Mouse (Mus musculus) CD8-positive naive resting alpha-beta T cell, adult 2 months (primary cell): Measurements from ENCODE around the gene Pou2af1.
A peak's percentile ranks its signal among the peaks of the same experiment; 100 is the strongest.

Experiments used
- DNase-seq, 2 experiments: peaks; one replicate each; pipeline ENCODE4 v3.0.0; 2022; ENCODE audit warnings: low read depth in 2 of 2, low spot score in 2 of 2

The Pou2af1 gene

DNA sequence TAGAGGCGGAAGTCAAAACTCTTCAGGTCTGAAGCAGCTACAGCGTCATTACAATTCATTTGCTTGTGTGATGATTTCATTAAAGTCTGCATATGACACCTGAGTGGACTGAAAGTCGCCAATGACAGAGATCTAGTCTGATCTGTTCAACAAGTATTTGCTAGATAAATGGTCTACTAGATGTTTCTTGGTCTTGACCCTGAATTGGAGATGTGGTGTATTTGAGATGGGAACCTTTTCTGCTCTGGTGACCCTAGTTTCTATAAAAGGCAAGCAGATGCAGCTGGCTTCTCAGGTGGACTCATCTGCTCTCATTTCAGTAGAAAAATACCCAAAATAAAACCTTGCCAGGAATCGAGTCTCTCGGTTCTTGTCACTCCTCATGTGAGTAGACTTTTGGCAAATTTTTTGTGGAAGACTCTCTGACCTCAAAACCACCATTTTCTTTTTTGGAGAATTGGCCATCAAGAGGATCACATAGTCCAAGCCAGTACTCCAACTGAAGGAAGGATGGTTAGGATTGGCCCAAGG, 12.2 kb downstream of the Pou2af1 start:
- no peak for DNase-seq

DNA sequence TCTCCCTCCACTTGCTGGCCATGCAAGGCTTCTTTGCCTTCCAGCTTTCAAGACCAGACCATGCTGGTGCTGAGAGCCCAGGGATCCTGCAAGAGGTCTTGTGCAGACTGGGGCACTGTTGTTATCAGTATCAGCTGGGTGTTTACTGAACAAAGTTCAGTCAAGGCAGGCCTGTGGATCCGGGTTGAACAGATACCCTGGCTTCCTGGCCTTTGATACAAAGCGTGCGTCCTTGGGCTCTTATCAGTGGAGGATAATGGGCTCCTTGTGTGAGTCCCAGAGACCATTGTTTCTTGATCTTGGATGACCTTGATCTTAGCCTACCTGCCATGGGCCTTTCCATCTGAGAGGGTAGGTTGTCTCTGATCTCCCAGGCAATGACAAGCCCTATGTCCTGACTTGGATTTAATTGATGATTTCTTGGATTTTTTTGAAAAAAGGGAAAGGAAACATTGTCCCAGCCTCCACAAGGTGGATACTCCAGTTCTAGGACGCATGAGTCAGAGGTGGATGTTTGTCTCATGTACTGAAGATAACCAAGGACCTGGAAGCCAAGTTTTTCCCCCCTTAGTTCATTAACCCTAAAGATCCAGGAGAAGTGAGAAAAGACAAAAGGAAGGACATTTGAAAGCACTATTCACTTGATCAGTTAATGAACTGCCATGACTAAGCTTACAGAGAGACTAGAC, 17.3 kb downstream of the Pou2af1 start:
- no peak for DNase-seq

DNA sequence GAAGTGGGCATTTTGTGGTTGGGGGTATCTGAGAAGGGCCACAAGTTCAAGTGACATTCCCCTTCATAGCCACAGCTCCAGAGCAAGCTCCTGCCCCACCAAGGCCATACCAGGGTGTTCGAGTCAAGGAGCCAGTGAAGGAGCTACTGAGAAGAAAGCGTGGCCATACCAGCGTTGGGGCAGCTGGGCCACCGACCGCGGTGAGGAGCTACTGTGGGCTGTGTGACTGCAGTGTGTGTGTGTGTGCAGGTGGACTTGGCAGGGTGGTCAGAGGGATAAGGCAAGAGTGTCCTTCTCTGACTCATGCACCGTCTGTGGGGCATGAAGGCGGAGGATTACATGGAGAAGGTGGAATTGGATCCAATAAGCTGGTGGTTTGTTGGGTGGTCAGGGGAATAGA, 18.7 kb downstream of the Pou2af1 start:
- DNase-seq: no peak

DNA sequence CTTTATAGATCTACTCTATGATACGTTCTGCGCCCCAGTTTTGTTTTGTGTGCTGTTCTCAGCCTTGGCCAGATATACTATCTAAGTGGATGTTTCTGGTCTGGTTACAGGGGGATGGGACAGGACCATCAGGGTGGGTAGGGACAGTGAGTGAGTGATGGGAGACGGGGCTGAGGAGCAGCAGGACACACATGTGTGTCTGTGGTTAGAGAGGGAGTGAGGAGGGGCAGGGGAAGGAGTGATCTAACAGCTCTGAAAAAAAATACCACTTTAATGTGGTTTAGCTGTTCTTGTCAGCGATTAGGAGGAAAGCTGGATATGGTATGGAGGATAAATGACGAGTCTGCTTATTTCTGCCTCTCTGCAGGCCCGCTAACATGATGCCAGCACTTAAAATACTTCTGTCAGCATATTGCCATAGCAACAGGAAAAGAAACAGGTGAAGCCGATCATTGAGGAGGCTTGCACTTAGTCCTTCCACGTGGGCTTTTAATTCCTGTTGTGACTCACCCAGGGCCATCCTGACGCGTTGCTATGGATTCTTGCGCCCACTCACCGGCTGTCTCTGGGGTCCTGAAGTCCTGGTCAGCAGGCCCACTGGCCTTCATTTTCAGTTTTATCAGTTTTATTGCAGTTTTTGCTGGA, 25.4 kb downstream of the Pou2af1 start:
- DNase-seq: peak in 1 of 2 experiments; percentile 3

DNA sequence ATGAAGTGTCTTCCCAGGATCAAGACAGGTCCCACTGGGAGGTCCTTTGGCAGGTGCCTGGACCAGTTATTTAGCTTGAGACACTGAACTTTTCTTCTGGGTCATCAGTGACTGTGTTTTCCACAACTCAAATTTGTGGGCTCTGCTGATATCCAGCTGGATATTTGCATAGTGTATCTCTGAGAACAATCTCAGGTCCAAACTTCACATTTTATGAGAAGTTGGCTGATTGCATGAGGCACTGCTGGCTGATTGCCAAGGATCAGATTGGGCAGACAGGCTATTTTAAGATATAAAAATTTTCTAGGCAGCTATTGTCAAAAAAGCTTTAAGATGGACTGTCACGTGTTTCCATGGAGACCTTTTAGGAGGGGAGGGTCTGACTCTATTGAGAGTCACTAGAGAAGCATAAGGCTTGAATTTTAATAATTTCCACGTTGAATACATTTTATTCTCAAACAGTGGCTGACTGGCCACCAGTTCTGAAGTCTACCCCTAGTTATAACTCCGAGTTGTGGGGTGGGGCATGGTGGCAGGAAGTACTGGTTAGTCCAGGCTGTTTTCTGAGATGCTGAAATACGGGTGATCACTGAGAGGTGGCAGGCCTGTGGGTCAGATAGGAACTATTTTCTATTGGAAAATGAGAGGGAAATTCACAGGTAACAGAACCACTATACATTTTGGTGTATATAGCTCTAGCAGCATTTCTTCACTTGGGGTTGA, 43.4 kb downstream of the Pou2af1 start:
- no peak for DNase-seq

DNA sequence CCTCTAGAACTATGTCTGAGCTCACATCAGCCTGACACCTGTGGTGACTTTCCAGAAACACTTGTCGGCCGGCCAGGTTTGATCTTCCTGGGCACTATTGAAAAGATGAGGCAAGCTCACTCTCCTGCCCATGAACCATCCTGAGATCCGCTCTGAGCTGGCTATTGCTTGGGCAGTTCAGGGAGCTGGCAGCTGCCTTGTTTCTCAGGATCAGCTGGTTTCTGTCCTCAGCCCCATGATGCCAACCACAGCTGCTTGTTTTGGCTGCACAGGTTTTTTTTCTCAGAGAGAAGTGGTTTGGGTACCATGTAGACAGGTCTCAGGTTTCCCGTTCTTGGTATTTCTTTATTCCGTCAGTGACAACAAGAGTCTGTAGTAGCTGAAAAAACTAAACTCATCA, 44.9 kb downstream of the Pou2af1 start:
- DNase-seq: no peak

DNA sequence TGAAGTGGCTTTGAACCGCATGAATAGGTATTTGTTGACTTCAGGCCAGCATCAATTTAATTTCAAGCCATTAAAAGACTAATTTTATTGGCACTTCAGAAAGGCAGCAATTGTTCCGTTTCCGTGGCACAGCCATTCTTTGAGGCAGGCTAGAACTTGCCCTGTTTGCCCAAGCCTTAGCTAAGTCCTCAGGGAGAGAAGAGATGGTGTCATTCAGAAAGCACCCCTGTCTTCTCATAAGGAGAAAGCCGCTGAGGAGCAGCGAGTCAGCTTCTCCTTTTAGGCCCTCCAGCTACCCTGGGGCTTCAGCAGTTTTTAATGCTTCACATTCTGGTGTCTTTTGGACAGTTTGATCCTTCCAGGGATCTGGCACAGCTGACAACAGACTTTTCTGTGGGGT, 55.3 kb downstream of the Pou2af1 start:
- no peak for DNase-seq

DNA sequence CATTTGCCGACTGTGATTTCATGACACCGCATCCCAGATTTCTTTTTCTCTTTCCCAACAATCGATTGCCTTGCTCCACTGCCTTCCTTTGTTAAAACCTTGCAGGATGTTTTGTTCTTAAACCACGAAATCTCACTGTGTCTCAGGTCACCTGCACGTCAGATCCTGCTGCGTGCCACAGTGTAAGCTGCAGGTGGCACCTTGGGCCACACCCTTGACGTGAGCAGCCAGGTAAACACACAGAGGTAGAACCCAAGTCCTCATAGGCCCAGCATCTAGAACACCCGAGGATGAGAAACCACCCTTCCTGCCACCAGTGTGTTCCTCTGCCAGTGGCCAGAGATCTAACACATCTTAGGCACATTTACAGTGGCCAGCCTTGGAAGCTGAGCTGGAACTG, 57.6 kb downstream of the Pou2af1 start:
- DNase-seq: no peak

DNA sequence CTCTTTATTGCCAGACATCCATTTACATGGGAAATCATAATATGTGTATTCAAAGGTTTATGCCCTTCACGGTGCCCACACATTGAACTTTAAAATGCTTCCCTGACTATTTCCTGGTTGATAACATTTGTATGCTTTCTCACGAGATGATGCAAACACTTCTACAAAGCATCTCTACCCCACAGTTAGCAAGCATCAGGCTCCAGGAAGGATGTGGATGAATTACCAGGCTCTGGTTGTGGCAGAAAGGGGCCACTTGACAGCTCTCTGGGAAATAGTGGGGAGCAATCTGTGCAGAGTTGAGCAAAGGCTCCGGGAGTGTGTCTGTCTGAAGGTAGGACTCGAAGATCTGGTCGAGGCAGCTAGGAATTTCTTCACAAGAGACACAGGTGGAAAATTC, 58.6 kb downstream of the Pou2af1 start:
- no peak for DNase-seq

DNA sequence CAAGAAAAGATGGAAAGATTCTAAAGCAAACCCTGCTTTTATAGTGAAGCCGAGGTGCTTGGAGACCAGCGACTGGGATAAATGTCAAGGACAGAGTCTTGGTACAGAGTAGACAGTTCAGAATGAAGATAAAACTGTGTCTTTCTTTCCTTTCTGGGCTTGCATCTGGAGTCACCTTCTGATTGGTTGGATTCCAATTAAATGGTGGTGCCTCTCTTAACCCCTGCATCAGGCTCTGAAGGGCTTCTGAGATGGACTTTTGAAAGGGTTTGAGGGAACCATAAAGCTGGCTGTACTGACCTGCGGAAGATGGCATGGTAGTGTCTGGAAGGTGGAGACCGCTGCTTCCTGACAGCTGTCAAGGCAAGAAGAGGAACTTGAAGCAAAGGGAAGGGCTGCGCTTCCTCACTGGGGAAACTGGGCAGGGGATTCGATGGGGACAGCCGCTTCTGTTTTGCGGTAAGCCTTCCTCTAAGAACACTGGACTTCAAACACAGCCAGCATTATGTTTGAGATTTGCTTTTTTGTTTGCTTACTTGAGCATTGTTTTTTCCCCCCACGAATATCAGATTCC, 60.2 kb downstream of the Pou2af1 start:
- DNase-seq: no peak

DNA sequence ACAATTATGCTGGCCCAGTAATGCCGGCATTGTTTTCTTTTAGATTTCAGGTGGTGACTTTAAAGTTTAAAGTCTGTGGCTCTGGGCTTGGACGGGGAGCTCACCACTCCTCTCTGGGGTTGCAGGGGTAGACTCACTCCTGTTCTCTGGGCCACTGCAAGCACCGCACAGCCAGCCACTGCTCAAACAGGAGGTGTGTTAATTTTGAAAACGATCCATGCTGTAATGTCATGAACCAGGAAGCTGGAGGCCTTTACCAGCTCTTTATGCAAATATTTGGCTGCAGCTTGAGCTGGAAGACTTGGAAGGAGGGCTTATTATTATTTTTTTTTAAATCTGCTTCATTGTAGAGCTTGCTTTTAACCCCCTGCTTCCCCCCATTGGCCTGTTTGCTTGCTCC, 61.2 kb downstream of the Pou2af1 start:
- no peak for DNase-seq

DNA sequence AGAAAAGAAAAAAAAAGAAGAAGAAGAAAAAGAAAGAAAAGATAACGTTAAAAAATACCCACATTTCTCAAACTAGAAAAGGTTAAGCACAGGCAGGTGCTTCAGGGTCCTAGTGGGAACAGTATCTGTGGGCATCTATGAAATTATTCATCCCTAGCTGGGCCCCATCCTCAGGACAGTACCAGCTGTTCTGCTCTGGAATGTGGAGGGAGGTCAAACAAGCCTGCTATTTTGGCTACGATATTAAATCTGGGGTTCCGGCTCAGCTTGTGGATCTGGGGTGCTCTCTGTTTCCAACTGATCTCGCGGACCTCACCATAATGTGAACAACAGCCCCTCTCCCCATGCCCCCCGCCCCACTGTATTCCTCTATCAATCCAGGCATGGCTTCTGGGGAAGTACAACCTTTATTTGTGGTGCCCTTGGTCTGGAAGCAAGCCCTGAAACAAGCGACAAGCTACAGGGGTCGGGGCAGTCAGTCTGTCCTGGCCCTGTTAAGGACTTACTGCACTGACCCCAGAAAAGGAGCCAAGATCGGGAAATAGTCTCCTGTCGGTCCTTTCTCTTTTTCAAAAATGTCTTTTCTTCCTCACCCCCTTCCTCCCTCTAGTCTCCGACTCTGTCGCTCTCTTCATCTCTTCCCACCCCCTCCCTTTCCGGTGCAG, 64.5 kb downstream of the Pou2af1 start:
- no peak for DNase-seq

DNA sequence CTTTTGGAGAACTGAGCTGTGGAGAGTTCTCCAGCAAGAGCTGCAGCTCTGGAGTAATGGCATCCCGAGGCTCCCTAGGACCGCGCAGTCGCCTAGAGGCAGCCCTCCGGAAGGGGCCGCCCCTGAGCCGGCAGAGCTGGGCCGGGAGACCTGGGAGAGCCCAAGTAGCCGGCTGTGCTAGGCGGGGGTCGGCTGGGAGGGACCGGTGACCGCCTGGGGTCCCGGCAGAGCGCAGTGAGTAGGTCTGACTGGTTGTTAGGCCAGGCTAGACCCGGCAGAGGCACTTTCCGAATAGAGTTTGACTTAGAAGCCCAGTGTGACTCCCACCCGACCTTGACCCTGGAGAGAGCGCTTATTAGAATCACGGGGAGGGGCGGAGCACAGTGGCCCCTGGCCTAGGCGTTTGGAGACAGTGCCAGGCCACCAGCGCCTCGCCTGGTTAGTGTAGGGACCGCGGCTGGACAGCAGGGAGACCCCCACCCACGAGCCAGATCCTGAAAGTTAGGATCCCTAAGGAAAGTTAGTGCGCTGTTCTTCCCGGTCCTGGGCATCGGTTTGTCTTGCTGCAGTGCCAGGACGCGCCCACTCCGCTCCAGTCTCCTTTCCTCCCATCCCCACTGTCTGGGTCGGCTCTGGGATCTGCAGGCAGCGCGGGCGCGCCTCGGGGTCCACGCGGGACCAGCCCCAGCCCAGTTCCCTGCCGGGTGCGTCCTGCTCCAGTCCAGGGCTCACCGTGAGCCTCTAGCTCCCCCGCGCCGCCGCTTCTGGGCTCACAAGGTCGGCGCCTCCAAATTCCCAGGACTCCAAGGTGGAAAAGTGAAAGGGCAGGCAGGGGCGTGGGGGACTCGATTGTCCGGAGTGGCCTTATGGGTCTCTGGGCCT, 65.2 kb downstream of the Pou2af1 start, which contains the start of gene Colca2:
TSS of gene Colca2 (minus strand) at position 70 of the 882 bp plus-strand sequence.
- peak; percentile 13 to 42 for DNase-seq

DNA sequence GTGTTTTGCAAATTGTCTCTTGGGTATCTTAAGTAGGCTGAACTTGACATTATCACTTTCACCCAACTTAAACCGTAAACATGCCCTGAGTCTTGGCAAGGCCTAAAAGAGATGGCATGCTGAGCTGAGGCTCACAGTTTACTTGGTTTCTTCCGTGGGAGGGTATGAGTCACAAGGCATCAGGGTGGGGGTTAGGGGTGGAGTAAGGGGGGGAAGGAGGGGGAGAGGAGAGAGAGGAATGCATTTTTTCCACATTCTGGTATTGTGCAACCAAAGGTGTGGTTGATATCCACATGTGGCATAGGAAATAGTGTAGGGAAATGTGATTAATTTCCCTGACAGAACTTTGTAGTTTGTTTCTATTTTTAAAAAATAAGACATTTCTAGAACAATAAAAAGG, 72.6 kb downstream of the Pou2af1 start:
- no peak for DNase-seq
